Mouse (Mus musculus): ENCODE results near the gene Cldn11.

The Cldn11 gene

GRCm38 (mm10) chr3:31160046-31160445, 10.3 kb downstream of the Cldn11 start:
- DNase-seq (ENCODE audit: low spot score): no peak

GRCm38 (mm10) chr3:31161336-31161735, 11.6 kb downstream of the Cldn11 start:
- no peak for DNase-seq (ENCODE audit: low spot score)

- no peak for DNase-seq (ENCODE audit: low spot score)
These were observed 13.1 kb downstream of the Cldn11 start for GRCm38 (mm10) chr3:31162860-31163259.

DNA sequence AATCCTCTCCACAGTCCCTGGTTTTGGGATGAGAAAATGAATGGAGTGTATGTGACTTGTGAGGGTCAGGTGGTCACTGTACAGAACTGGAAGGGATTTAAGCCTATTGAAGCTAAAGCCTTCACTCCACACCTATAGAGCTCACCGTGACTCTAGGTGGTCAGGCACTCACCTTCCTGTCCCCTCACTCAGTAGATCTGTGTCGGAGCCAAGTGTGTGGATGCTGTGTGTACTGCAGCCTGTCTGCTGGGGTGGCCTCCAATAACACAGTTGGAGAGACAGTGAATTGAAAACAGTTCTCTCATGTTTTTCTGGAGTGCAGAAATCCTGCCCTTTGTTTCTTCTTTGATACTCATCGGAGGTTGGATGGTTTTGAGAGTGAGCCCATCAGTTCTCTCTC, 16.1 kb downstream of the Cldn11 start:
- DNase-seq (ENCODE audit: low spot score): no peak

GRCm38 (mm10) chr3:31166365-31166871, 16.7 kb downstream of the Cldn11 start:
- no peak for DNase-seq (ENCODE audit: low spot score)

GRCm38 (mm10) chr3:31190342-31190741, 40.6 kb downstream of the Cldn11 start:
- no peak for DNase-seq (ENCODE audit: low spot score)

- no peak for DNase-seq (ENCODE audit: low spot score)
These were observed 41.7 kb downstream of the Cldn11 start for GRCm38 (mm10) chr3:31191402-31191801.

DNA sequence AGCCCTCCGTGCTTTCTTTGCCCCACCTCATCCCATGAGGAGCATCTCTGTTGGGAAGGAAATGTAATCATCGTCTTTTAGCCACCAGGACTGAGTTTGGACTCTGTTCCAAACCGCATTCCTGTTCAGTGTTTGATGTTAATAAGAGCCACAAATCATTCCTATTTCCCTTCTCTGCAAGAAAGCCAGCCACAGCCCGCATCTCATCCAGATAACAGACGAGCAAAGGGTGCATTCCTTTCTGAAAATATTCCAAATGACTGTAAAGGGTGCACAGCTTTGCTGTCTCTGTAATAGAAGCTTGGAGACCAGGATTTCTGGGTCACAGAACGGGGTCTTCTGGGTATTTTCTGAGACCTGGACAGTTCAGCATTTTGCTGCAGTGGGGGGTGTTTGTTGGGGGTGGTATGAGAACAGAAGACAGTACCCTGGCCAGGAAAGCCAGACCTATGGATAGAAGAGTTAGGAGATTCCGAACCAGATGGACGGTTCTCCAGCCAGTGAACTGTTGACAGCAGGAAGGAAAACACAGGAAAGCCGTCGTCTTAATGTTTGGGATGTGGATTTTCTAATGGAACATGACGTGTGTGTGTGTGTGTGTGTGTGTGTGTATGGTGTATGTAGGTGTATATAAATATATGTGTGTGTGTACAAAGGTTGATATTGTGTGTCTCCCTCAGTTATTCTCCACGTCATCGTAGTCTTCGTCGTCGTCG, 49.6 kb downstream of the Cldn11 start:
- DNase-seq (ENCODE audit: low spot score): peak; percentile 20

DNA sequence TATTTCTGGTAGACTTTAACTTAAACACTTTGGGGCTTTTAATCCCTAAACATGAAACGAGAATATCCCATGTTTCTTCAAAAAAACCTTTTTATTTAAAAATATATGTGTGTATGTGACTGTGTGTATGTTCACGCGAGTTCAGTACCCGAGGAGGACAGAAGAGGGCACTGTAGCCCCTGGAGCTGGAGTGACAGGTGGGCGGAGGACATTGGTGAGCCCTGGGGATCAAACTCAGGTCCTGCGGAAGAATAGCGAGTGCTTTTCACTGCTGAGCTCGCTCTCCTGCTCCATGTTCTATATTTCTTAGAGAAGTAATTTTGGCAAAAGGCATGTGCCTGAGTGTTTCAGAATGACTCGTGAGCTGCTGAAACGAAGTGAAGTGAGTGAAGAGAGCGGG, 54.2 kb downstream of the Cldn11 start:
- DNase-seq (ENCODE audit: low spot score): no peak

GRCm38 (mm10) chr3:31205167-31205566, 55.4 kb downstream of the Cldn11 start:
- no peak for DNase-seq (ENCODE audit: low spot score)

GRCm38 (mm10) chr3:31208046-31208445, 58.3 kb downstream of the Cldn11 start:
- DNase-seq (ENCODE audit: low spot score): no peak

DNA sequence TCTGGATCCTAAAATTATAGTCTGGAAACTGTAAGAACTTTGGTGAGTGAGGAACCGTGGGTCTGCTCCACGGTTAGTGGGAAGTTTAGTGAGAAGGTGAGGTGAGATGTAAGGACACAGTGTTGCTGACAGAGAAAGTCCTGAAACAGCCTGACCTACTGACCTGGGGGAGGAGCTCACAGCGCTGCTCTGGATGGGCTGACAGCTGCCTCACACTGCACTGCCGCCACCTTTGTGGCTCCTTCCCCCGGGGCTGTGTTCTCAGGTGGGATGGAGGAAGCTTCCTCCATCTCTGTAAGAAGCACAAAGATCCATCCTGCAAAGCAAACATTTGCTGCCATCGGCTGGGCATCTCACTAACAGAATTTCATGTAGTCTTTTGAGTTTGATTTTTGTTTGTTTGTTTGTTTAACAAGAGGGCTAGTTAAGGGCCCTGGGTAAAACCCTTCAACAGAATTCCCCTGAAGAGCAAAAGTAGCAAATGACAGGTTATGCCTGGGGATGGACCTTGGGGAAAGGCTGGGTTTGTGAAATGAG, 58.8 kb downstream of the Cldn11 start:
- no peak for DNase-seq (ENCODE audit: low spot score)

DNA sequence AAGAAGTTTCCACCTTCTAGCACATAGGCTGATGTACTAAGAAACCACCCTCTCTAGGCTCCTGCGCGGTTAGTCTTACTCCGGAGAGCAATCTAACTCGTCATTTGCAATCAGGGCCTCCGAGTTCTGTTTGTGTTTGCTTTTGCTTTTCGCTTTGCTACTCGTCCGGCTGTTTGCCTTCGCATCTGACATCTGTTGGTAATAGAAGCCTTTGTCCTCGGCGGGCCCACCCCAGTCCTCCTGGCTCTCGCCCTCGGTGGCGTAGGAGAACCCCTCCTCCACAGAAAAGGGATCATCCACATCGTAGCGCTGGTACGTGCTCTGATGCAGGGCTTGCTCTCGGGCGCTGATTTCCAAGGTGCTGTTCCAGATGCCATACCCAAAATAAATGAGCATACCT, 59.3 kb downstream of the Cldn11 start:
- no peak for DNase-seq (ENCODE audit: low spot score)

DNA sequence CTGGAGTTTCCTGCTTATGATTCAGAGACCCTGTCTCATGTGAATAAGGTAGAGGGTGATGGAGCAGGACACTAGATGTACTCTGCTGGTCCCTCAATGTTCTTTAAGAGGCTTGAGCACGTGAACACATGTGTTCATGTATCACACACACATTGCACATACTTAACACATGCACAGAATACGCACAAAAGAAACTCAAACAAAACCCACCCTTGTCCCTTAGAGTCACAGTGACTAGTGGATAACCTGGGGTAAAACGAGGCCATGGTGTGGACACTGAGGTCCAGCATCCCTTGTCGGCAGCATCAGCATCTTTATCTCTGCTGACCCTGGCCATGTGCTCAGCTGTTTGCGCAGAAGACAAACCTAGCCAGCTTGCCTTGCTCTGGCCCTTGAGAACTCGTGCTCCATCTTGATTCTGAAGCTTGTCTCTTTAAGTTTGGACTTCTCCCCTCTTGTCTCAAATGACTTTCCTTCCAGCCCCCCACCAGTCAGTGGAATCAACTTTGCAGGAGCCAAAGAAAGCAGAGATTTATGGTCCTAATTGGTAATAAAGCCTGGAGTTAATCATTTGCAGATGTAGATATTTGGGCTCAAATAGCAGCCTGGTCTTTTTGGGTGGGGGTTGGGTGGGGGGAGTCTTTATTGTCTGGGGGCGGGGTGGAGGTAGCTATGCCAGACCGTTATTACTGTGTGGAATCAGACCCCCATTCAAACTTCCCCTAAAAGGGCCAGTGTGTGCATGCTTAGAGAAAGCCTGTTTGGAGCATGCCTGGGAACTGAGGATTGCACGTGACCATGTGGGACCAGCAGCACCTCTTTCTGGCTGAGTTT, 62.7 kb downstream of the Cldn11 start:
- DNase-seq (ENCODE audit: low spot score): no peak

DNA sequence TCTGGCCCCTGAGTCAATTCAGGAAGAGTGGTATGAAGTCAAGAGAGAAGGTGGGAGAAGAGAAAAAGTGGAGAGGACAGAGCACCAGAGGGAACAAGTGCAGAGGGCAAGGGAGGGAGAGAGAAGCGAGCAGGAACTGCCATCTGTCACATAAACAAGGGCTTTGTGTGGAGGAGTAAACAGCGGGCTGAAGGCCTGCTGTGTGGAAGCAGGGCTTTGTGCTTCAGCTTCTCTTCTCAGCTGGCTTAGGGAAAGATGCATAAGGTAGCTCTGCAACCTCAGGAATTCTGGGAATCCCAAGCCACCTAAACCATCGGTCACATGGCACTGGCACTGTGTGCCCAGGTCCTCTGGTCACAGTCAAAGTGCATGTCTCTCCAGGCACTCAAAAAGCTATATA, 64.1 kb downstream of the Cldn11 start:
- no peak for DNase-seq (ENCODE audit: low spot score)

Data from yolk sac, embryonic 10.5 days (tissue).